Mouse (Mus musculus) small intestine, adult 2 months (tissue): ENCODE data around the gene Coro1c.

ENCODE experiments used
- CTCF ChIP-seq: fragments of 200-500 bp; IDR thresholded peaks from 2 replicates; pipeline ENCODE4 v1.5.1; 2012; ENCODE audit warnings: low read depth, mild to moderate bottlenecking, control low read depth, inconsistent platforms, low read length, moderate library complexity, mixed read lengths; ENCODE audit not compliant: insufficient replicate concordance, insufficient read length; ENCODE audit errors: extremely low read depth
- POLR2A ChIP-seq: fragments of 200-500 bp; IDR thresholded peaks from 2 replicates; pipeline ENCODE4 v1.6.1; 2012; ENCODE audit warnings: low read depth, mild to moderate bottlenecking, control low read depth, inconsistent platforms, low read length, moderate library complexity

DNA sequence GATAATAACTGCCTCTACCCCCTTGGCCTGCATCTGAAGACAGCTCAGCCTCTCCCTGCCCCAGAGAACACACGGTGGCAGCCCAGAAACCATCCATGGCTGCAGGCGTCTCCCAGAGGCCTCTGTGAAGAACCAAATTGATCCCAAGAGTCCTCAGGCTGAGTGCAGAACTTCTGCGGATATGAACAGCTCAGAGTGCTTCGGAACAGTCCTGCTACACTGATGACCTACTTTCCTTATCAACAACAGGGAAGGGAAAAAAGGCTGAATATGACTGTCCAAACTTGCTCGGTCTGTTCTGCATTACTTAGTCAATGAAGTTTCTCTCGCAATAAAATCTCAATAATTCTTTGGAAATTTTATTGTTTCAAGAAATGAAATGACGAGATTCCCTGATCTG is 16.6 kb downstream of the Coro1c start:
- TF ChIP-seq POLR2A, result no peak
- TF ChIP-seq CTCF, result no peak
